13 mouse cellular contexts compared by ENCODE assay signal in the genomic region with DNA sequence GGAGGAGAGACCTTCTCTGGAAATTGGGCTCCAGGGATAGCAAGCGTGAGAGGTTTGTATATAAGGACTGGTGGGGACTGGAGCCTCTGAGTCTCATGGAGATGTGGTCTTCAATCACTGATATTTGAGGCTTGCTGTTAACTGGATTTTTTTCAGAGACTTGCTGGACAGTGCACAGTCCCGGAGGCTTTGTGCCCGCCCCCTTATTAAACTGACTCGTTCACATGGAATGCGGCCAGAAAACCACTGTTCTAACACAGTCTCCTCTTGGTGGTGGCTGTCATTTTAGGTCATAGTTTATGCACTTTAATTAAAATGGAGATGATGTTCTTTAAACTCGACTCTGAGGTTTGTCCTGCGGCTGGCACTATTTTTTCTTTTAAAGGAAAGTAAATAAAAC.
"Had no signal": no experiment of that assay in that cellular context is flagged by ENCODE, and none has a peak within 500 bp of the region (broad histone marks: within the 10 kb centered on the region; RNA-seq: fewer than 3 reads in every experiment).

No protein-coding gene starts in this region.

- H3K9me3 ChIP-seq: intestine, embryonic 15.5 days; limb, embryonic 10.5 days; liver, embryonic 12.5 days; midbrain, embryonic 13.5 days; neural tube, embryonic 15.5 days; stomach, embryonic 15.5 days had no signal

- DNase-seq: kidney, adult 18-20 months; lung, postnatal 14 days; right cerebral cortex, postnatal 4 days; spleen, adult 18-20 months; thymus, postnatal 4 days had no signal

- H3K27ac ChIP-seq: intestine, embryonic 15.5 days; left cerebral cortex, adult 2 months; limb, embryonic 10.5 days; liver, embryonic 12.5 days; midbrain, embryonic 13.5 days; neural tube, embryonic 15.5 days; stomach, embryonic 15.5 days had no signal

- H3K27me3 ChIP-seq: intestine, embryonic 15.5 days; liver, embryonic 12.5 days; midbrain, embryonic 13.5 days; stomach, embryonic 15.5 days had no signal

- H3K4me1 ChIP-seq: intestine, embryonic 15.5 days; liver, embryonic 12.5 days; midbrain, embryonic 13.5 days; neural tube, embryonic 15.5 days; stomach, embryonic 15.5 days had no signal

- H3K4me3 ChIP-seq: intestine, embryonic 15.5 days; left cerebral cortex, adult 2 months; limb, embryonic 10.5 days; liver, embryonic 12.5 days; midbrain, embryonic 13.5 days; myocyte; neural tube, embryonic 15.5 days; stomach, embryonic 15.5 days had no signal

- H3K36me3 ChIP-seq: intestine, embryonic 15.5 days; limb, embryonic 10.5 days; liver, embryonic 12.5 days; midbrain, embryonic 13.5 days; neural tube, embryonic 15.5 days; stomach, embryonic 15.5 days had no signal

- H3K4me2 ChIP-seq: intestine, embryonic 15.5 days; liver, embryonic 12.5 days; midbrain, embryonic 13.5 days; neural tube, embryonic 15.5 days; stomach, embryonic 15.5 days had no signal

- ATAC-seq: intestine, embryonic 15.5 days; liver, embryonic 12.5 days; midbrain, embryonic 13.5 days had no signal

- H3K9ac ChIP-seq: intestine, embryonic 15.5 days; liver, embryonic 12.5 days; midbrain, embryonic 13.5 days; neural tube, embryonic 15.5 days; stomach, embryonic 15.5 days had no signal
